Mouse (Mus musculus): ENCODE results near the gene Rbm14. TPM values are rescaled to one million over a fixed set of nuclear protein-coding genes. Genes with fewer than 3 reads are reported as not detected.

Gene Rbm14
- polyA plus RNA-seq, 1 experiment: 158 TPM

- peak overlapping the region; percentile 58 for H3K4me3 ChIP-seq (ENCODE audit: control insufficient read depth, insufficient read depth, low read length)
- DNase-seq: peak; percentile 8
- no peak overlapping the region for H3K27ac ChIP-seq (ENCODE audit: control insufficient read depth, insufficient read depth, low read length)
- H3K4me1 ChIP-seq (replicated peaks; ENCODE audit: control insufficient read depth, insufficient read depth, low read length): peaks cover 3% of the 10 kb centered on the region
- no peaks in the 10 kb centered on the region for H3K36me3 ChIP-seq (ENCODE audit: control insufficient read depth, insufficient read depth, low read length)
- H3K27me3 ChIP-seq (ENCODE audit: control insufficient read depth, insufficient read depth, low read length): no peaks in the 10 kb centered on the region
- TF ChIP-seq CTCF (IDR thresholded peaks at IDR 0.05; ENCODE audit: borderline replicate concordance, control insufficient read depth, extremely low read depth, insufficient read depth, low read length, poor library complexity) (no peak), POLR2A (IDR thresholded peaks at IDR 0.05; ENCODE audit: control insufficient read depth, extremely low read depth, insufficient read depth, low read length, poor library complexity) (no peak)
- WGBS: under 1% methylated on average over 14 of the region's 14 CpGs
Observed at GRCm38 (mm10) chr19:4810309-4810708, 1.1 kb downstream of the Rbm14 start.

GRCm38 (mm10) chr19:4803283-4803682 lies 8.2 kb downstream of the Rbm14 start:
- 94% methylated on average over 10 of the region's 10 CpGs for WGBS
- no peak overlapping the region for H3K27ac ChIP-seq (ENCODE audit: control insufficient read depth, insufficient read depth, low read length)
- no peak overlapping the region for H3K4me3 ChIP-seq (ENCODE audit: control insufficient read depth, insufficient read depth, low read length)
- H3K36me3 ChIP-seq (ENCODE audit: control insufficient read depth, insufficient read depth, low read length): peaks cover 48% of the 10 kb centered on the region
- H3K27me3 ChIP-seq (ENCODE audit: control insufficient read depth, insufficient read depth, low read length): no peaks in the 10 kb centered on the region
- H3K4me1 ChIP-seq (replicated peaks; ENCODE audit: control insufficient read depth, insufficient read depth, low read length): no peaks in the 10 kb centered on the region
- DNase-seq: no peak
- no peak for TF ChIP-seq POLR2A (IDR thresholded peaks at IDR 0.05; ENCODE audit: control insufficient read depth, extremely low read depth, insufficient read depth, low read length, poor library complexity)
- TF ChIP-seq CTCF (IDR thresholded peaks at IDR 0.05; ENCODE audit: borderline replicate concordance, control insufficient read depth, extremely low read depth, insufficient read depth, low read length, poor library complexity): no peak

GRCm38 (mm10) chr19:4802691-4803091 lies 8.7 kb downstream of the Rbm14 start:
- no peak for DNase-seq
- no peaks in the 10 kb centered on the region for H3K4me1 ChIP-seq (replicated peaks; ENCODE audit: control insufficient read depth, insufficient read depth, low read length)
- TF ChIP-seq POLR2A (IDR thresholded peaks at IDR 0.05; ENCODE audit: control insufficient read depth, extremely low read depth, insufficient read depth, low read length, poor library complexity) (no peak), CTCF (IDR thresholded peaks at IDR 0.05; ENCODE audit: borderline replicate concordance, control insufficient read depth, extremely low read depth, insufficient read depth, low read length, poor library complexity) (no peak)
- peaks cover 48% of the 10 kb centered on the region for H3K36me3 ChIP-seq (ENCODE audit: control insufficient read depth, insufficient read depth, low read length)
- H3K4me3 ChIP-seq (ENCODE audit: control insufficient read depth, insufficient read depth, low read length): no peak overlapping the region
- H3K27ac ChIP-seq (ENCODE audit: control insufficient read depth, insufficient read depth, low read length): no peak overlapping the region
- no peaks in the 10 kb centered on the region for H3K27me3 ChIP-seq (ENCODE audit: control insufficient read depth, insufficient read depth, low read length)
- WGBS: over 99% methylated on average over 7 of the region's 7 CpGs

- H3K36me3 ChIP-seq (ENCODE audit: control insufficient read depth, insufficient read depth, low read length): peaks cover 48% of the 10 kb centered on the region
- 98% methylated on average over 5 of the region's 5 CpGs for WGBS
- DNase-seq: no peak
Observed at GRCm38 (mm10) chr19:4799083-4799482, 12.4 kb downstream of the Rbm14 start.

GRCm38 (mm10) chr19:4797846-4798245 lies 13.6 kb downstream of the Rbm14 start:
- DNase-seq: no peak
- Histone ChIP-seq H3K27ac (ENCODE audit: control insufficient read depth, insufficient read depth, low read length) (no peak overlapping the region), H3K27me3 (ENCODE audit: control insufficient read depth, insufficient read depth, low read length) (no peaks in the 10 kb centered on the region), H3K36me3 (ENCODE audit: control insufficient read depth, insufficient read depth, low read length) (peaks cover 39% of the 10 kb centered on the region), H3K4me1 (replicated peaks; ENCODE audit: control insufficient read depth, insufficient read depth, low read length) (no peaks in the 10 kb centered on the region), H3K4me3 (ENCODE audit: control insufficient read depth, insufficient read depth, low read length) (no peak overlapping the region)
- TF ChIP-seq CTCF (IDR thresholded peaks at IDR 0.05; ENCODE audit: borderline replicate concordance, control insufficient read depth, extremely low read depth, insufficient read depth, low read length, poor library complexity) (no peak), POLR2A (IDR thresholded peaks at IDR 0.05; ENCODE audit: control insufficient read depth, extremely low read depth, insufficient read depth, low read length, poor library complexity) (no peak)
- 93% methylated on average over 2 of the region's 2 CpGs for WGBS

More at GRCm38 (mm10) chr19:4799083-4799482, 12.4 kb downstream of the Rbm14 start:
- Histone ChIP-seq H3K4me1 (replicated peaks; ENCODE audit: control insufficient read depth, insufficient read depth, low read length) (no peaks in the 10 kb centered on the region), H3K27me3 (ENCODE audit: control insufficient read depth, insufficient read depth, low read length) (no peaks in the 10 kb centered on the region), H3K27ac (ENCODE audit: control insufficient read depth, insufficient read depth, low read length) (no peak overlapping the region), H3K4me3 (ENCODE audit: control insufficient read depth, insufficient read depth, low read length) (no peak overlapping the region)
- TF ChIP-seq CTCF (IDR thresholded peaks at IDR 0.05; ENCODE audit: borderline replicate concordance, control insufficient read depth, extremely low read depth, insufficient read depth, low read length, poor library complexity) (no peak), POLR2A (IDR thresholded peaks at IDR 0.05; ENCODE audit: control insufficient read depth, extremely low read depth, insufficient read depth, low read length, poor library complexity) (no peak)

- Histone ChIP-seq H3K4me3 (ENCODE audit: control insufficient read depth, insufficient read depth, low read length) (no peak overlapping the region), H3K36me3 (ENCODE audit: control insufficient read depth, insufficient read depth, low read length) (peaks cover 32% of the 10 kb centered on the region), H3K27me3 (ENCODE audit: control insufficient read depth, insufficient read depth, low read length) (no peaks in the 10 kb centered on the region), H3K4me1 (replicated peaks; ENCODE audit: control insufficient read depth, insufficient read depth, low read length) (0 out of 2 replicates have a peak, but pooled peaks cover 5% of the 10 kb centered on the region), H3K27ac (ENCODE audit: control insufficient read depth, insufficient read depth, low read length) (no peak overlapping the region)
- DNase-seq: no peak
- no peak for TF ChIP-seq POLR2A (IDR thresholded peaks at IDR 0.05; ENCODE audit: control insufficient read depth, extremely low read depth, insufficient read depth, low read length, poor library complexity)
- no peak for TF ChIP-seq CTCF (IDR thresholded peaks at IDR 0.05; ENCODE audit: borderline replicate concordance, control insufficient read depth, extremely low read depth, insufficient read depth, low read length, poor library complexity)
- WGBS: 72% methylated on average over 1 of the region's 1 CpGs
Observed at GRCm38 (mm10) chr19:4795929-4796328, 15.5 kb downstream of the Rbm14 start.

Data from thymus, adult 2 months (tissue).